Mouse (Mus musculus) yolk sac, embryonic 10.5 days (tissue): ENCODE results near the gene Pax6.

Experiments
- DNase-seq: peaks from one replicate; pipeline ENCODE4 v3.0.0-alpha.2; 2017; ENCODE audit warnings: low spot score

Gene Pax6

DNA sequence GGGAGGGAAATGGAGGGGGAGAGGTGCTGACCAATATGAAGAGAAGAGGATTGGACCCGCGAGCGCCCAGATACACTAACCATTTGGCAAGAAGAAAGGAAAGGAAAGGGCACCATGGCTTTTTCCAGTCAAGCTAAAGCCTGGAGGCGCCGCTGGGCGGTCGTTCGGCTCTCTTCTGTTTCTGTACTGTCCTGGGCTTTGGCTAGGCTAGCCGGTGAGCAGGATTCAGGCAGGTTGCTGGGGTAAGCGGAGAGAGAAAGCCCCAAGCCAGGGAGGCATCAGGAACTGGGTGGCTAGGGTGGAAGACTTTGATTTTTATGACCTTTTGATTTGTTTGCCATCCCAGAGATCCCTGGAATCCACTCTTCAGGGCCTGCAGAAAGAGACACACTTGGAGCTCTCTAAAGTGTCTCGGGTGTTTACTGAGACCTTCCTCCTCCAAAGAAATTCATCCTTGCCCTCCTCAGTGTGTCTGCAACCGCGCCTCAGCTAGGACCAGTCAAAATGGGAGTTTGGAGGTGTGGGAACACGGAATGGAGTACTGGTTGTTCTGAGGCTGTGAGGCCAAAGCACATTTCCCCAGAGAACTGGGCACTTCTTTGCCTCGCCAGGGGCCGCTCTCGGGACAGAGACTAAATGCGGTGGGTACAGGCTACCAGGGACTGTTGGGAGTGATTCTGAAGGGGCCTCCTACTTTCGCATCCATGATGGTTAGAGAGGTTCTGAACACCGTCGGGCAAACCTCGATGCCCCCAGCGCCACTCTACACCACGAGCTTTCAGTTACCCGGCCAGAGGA, 3.3 kb downstream of the Pax6 start:
- no peak for DNase-seq

DNA sequence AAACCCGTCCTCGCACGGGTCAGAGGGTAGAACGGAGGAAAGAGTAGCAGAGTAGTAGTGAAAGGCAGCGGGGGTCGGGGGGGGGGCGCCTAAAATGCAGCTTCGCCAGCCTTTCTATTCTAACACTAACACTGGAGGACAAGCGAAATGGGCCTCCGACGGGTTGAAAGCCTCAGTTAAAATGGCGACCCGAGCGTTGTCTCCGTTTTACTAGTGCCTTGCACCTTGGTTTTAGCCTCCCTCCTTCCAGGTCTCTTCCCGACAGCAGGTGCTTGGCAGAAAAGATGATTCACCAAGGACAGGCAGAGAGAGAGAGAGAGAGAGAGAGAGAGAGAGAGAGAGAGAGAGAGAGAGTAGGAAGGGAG, 3.9 kb downstream of the Pax6 start:
- DNase-seq: no peak

DNA sequence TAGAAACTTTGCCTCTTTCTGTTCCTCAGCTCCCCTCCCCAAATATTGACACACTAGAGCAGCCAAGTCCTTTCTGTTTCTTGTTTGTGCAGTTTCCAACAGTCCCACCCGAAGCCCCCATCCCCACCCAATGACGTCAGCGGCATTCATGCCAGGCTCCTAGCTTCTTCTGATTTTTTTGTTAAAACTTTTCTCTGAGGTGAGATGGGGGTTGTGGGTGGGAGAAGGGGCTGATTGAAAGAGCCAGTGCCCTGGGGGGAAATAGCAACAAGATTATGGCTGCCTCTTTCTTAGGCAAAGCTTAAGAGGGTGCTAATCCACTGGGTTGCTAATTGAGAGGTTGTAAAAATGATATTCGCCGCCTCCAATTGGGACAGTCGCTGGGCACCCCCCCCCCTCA, 4.4 kb downstream of the Pax6 start:
- no peak for DNase-seq

DNA sequence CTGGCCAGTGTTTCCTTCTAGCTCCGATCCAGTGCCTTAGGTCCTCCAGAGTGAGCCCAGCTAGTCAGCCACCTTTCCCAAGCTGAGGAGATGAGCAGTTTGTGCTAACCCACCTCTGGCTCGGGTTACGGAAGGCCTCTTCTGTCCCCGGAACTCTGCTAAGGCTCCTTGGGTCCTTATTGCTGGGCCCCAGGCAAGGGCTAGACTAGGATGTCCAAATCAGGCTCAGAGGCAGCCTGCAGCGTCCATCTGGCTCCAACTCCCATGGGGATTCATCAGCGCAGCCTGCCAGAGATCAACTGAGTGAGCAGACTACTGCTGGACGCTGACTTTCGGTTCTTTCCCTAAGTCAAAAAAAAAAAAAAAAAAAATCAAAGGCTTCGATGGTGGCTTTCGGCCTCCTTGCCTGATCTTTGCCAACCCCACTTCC, 4.9 kb downstream of the Pax6 start:
- DNase-seq: no peak

- no peak for DNase-seq
These were observed 5.6 kb downstream of the Pax6 start for GRCm38 (mm10) chr2:105674061-105674874.

GRCm38 (mm10) chr2:105674875-105675729, 6.4 kb downstream of the Pax6 start:
- peak; percentile 77 for DNase-seq

GRCm38 (mm10) chr2:105675730-105676079, 7.0 kb downstream of the Pax6 start:
- no peak for DNase-seq

- DNase-seq: no peak
These were observed 7.6 kb downstream of the Pax6 start for GRCm38 (mm10) chr2:105676080-105676908.

DNA sequence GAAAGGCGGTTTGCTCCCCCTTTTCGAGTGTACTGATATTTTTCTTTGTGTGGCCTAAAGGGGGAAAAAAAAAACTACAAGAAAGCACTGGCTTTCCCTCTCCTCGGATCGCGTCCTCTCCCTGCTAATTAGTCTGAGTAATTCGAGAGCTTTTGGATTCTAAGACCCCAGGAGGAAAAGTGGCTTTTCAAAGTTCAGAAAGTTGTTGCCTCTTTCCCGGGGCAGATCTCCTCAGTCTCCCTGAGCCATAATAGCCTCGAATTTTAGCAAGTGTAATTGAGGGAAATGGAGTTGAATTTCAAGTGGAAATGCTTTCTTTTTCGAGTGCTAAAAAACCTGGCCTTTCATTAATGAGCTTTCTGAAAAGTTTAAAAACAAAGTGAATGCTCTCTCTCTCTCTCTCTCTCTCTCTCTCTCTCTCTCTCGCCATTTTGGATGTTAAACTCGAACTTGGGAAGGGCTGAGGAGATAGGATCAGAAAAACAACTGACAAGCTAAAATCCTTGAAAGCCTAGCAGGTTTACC, 8.3 kb downstream of the Pax6 start:
- no peak for DNase-seq

GRCm38 (mm10) chr2:105677434-105678105, 8.9 kb downstream of the Pax6 start:
- DNase-seq: no peak

GRCm38 (mm10) chr2:105678306-105678705, 9.6 kb downstream of the Pax6 start:
- no peak for DNase-seq

GRCm38 (mm10) chr2:105678880-105679321, 10.2 kb downstream of the Pax6 start:
- no peak for DNase-seq

- no peak for DNase-seq
These were observed 10.6 kb downstream of the Pax6 start for GRCm38 (mm10) chr2:105679331-105679730.

- no peak for DNase-seq
These were observed 11.7 kb downstream of the Pax6 start for GRCm38 (mm10) chr2:105680146-105680998.

DNA sequence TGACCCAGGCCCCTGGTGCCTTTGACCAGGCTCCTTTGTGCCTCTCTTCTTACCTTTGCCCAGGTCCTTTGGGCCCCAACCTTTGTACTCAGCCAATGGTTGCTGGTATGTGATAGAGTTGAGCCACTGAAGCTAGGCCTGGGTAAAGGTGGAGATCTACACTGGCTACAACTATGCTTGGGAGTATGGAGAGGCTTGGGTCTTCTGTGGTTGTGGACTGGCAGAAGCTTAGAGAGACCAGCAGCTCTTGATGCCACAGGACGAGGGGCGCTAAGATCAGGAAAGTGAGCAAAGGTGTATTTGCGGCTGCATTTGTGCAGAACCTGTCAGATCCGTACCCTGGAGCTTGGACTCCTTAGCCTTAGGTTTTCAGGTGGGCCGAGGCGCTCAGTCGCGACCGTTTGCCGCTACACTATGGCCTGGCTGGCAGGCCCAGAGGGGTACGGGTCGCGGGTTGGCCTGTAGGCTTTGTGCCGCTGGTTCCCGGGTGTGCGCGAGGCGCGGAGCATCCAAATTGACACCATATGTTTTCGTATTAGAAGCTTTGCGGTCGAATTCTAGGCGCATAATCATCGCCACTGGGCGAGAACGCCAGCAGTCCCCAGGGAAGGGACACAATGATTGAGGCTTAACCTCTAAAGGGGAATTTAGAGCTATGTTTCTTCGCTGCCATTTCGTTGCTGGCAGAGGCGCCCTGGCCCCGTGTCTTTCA, 12.5 kb downstream of the Pax6 start:
- DNase-seq: no peak

DNA sequence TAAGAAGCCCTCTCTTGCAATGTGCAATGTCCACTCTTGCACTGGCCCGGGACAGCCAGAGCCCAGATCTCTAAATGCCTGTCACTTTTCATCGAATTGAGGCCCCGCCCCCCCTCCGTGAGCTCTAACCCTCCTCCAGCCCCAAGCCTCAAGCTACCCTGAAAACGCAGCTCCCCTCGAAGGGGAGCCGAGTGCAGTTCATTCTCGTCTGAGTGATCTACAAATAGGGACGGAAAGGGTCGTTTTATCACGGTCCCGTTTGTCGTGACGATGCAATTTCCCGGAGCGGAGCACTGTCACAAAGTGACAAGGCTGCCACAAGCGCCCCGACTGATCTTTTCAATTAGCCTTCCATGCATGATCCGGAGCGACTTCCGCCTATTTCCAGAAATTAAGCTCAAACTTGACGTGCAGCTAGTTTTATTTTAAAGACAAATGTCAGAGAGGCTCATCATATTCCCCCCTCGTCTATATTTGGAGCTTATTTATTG, 13.4 kb downstream of the Pax6 start:
- DNase-seq: no peak

DNA sequence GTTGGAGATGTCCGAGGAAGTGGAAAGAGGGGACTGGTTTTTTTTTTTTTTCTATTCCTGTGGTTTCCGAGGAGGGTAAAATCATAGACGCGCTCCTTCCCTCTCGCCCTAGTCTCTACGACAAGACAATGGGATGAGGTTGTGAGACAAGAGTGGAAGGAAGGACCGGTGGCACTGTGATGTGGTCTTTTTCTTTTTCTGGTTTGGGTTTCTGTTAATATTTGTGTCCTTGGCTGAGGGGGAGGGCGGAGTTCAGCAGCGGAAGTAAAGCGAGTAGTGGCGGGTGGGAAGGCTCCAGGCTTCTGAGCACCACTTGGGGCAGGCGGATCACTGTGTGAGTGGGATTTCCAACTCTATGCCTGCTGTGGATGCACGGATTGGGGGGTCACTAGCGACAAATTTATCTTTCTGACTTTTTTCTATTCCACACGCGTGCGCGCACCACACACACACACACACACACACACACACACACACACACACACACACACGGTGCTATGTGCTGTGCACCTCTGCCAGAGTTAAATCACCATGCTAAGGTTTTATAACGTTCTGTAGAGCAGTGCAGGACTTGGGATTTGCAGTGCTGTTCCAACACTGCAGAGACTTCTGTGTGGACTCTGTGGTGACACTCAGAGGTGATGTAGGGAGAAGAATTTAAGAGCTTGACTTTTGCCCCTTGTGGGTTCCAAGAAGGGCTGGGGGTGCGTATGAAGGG, 14.1 kb downstream of the Pax6 start:
- no peak for DNase-seq

- no peak for DNase-seq
These were observed 15.2 kb downstream of the Pax6 start for GRCm38 (mm10) chr2:105683771-105684410.
